Mouse (Mus musculus) left cerebral cortex, postnatal 36 days (tissue): ENCODE measurements at regions not wholly inside any gene's neighbourhood (a gene's known extent, or its start where the extent isn't known, plus 50 kb on each side); places are given as distances from the start of the nearest gene placed in this dataset.

Source experiments
- DNase-seq, 2 experiments: peaks; one replicate each; pipeline ENCODE4 v3.0.0; 2021 to 2022; ENCODE audit warnings: low spot score in 2 of 2, mixed read lengths in 1 of 2
- intact Hi-C: fragments of 180-260 bp; cut with DNase I; formaldehyde crosslinking; loops from one replicate; pipeline ENCODE4 v1.15.1; 2025

DNA sequence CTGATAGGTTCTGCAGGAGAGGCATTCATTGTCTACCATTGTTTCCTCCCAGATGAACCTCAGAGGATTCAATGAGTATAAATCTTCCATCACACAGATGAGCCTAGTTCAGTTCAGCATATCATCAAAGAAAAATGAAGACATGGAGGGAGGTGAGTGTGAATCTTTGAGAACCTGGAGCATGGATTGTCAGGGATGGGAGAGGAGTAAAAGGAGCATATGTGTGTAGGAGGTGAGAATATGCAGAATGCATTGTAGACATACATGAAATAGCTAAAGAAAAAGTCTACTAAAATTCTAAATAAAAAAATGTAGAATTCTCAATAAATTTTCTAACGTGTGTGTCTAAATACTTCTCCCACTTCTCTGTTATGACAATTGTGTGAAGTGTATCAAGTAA, 284.8 kb upstream of the Kif2b start:
- no peak for DNase-seq

DNA sequence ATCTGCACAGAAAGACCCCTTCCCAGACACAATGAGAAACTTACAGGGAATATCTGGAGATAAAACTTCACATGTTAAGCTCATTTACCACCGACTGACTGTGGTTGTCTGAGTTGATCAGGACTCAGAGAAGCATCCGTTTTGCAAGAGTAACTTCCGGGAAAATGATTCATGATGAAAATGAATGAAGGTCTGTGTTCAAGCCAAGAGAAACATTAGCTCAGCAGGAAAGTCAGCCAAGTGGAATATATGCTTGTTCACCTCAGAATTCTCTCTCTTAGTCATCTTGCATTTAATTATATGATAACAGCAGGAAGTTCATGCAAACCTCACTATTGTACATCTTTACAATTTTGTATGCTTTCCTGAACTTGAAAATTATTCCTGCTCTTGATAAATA, 279.1 kb upstream of the Kif2b start:
- no peak for DNase-seq
- intact Hi-C loops, result no loop called here

More for the DNA sequence above, 284.8 kb upstream of the Kif2b start:
- intact Hi-C loops, result no loop called here

DNA sequence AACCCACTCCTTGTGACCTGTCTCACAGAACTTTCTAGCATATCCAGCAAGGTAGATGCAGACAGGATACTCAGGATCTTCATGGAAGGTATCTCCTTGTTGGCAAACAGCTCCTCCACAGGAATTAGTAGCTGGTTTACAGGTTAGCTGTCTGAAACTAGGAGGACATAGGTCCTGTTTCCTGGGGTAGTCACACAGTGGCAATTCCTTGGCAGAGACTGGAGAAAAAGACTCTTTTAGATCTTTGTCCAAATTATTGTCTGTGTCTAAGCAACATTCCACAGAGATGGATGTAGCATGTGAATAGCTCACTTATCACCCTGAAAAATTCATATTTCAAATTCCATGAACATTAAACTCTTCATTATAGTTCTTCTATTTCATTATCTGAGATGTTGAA, 253.8 kb upstream of the Kif2b start:
- DNase-seq, result no peak
- intact Hi-C loops, result no loop called here

DNA sequence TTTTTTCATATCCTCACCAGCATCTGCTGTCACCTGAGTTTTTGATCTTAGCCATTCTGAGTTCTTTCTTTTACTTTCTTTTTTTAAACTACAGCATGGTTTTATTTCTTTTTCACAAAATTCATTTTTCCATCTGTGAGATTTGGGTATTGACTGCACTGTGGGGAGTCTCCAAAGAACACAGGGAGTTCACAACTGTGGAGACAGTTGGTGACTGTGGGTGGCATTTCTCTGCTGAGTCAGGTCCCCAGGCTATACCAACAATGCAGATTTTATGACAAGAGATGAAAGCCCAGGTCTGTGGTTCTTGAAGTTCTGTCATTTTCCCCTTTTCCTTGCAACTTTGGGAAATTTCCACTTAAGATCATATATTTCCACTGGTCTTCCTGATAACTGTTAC, 243.5 kb upstream of the Kif2b start:
- intact Hi-C loops, result no loop called here
- peak; percentile 17 to 35 for DNase-seq
